In genomic region chr6:99026040-99026439, GRCm38 (mm10) we compare ENCODE assay signal across 8 mouse cellular contexts.
A peak's percentile ranks its signal among the peaks of the same experiment; 100 is the strongest.
DNase-seq lines count a peak whose midpoint lies in the region; ATAC-seq lines count a peak whose summit lies in the region.

No protein-coding gene starts in this region.

- no peaks in the 10 kb centered on the region for H3K9me3 ChIP-seq in heart, embryonic 11.5 days (replicated peaks; ENCODE audit: control insufficient read depth, low read length)
- no peaks in the 10 kb centered on the region for H3K9me3 ChIP-seq in hindbrain, embryonic 11.5 days (ENCODE audit: control insufficient read depth, low read length)
- no peaks in the 10 kb centered on the region for H3K9me3 ChIP-seq in midbrain, embryonic 14.5 days (ENCODE audit: control insufficient read depth, low read length)

- peaks cover 38% of the 10 kb centered on the region for H3K4me1 ChIP-seq in heart, embryonic 11.5 days (ENCODE audit: control insufficient read depth, insufficient read depth, low read length)
- H3K4me1 ChIP-seq in hindbrain, embryonic 11.5 days (replicated peaks; ENCODE audit: control insufficient read depth, insufficient read depth, low read length) = peaks cover 7% of the 10 kb centered on the region; the same call in 1 of the 2 replicates
- peaks cover 32% of the 10 kb centered on the region for H3K4me1 ChIP-seq in midbrain, embryonic 14.5 days (ENCODE audit: control insufficient read depth, insufficient read depth, low read length)

- intact Hi-C loops in left cerebral cortex, postnatal 36 days (cut with DNase I) = loop anchor here (5.0 to 10.0 kb wide), 2 partner anchors 496 to 501 kb away; partner anchors contain the start of gene Foxp1

- no peaks in the 10 kb centered on the region for H3K36me3 ChIP-seq in heart, embryonic 11.5 days (ENCODE audit: control insufficient read depth, insufficient read depth, low read length)
- H3K36me3 ChIP-seq in hindbrain, embryonic 11.5 days (ENCODE audit: control insufficient read depth, insufficient read depth, low read length) = no peaks in the 10 kb centered on the region
- no peaks in the 10 kb centered on the region for H3K36me3 ChIP-seq in midbrain, embryonic 14.5 days (ENCODE audit: control insufficient read depth, insufficient read depth, low read length)

- H3K9ac ChIP-seq in heart, embryonic 11.5 days (ENCODE audit: low read depth, low read length) = peak overlapping the region; percentile 34; the same call in 1 of the 2 replicates
- no peak overlapping the region for H3K9ac ChIP-seq in hindbrain, embryonic 11.5 days (ENCODE audit: low read depth, low read length)
- H3K9ac ChIP-seq in midbrain, embryonic 14.5 days (replicated peaks; ENCODE audit: low read length) = peak overlapping the region; percentile 1; the same call in 1 of the 2 replicates

- ATAC-seq in heart, embryonic 11.5 days (replicated peaks; ENCODE audit: insufficient number of reproducible peaks, low FRiP score, low TSS enrichment) = no peak
- no peak for ATAC-seq in hindbrain, embryonic 11.5 days (ENCODE audit: low FRiP score)
- ATAC-seq in midbrain, embryonic 14.5 days (ENCODE audit: low FRiP score, low TSS enrichment) = no peak

- no peak for DNase-seq in heart, adult 8-10 months (ENCODE audit: low spot score)
- peak; percentile 77 for DNase-seq in CD4-positive helper T cell, adult 2 months (ENCODE audit: low read depth, low spot score)
- DNase-seq in hindbrain, embryonic 11.5 days (ENCODE audit: low spot score) = no peak
- DNase-seq in midbrain, embryonic 14.5 days = no peak
- no peak for DNase-seq in left cerebral cortex, postnatal 36 days (ENCODE audit: low spot score in 2 of 2)
- DNase-seq in embryo, embryonic 9.5 days (ENCODE audit: extremely low spot score) = no peak
- no peak for DNase-seq in right cerebral cortex, postnatal 4 days

- H3K4me3 ChIP-seq in heart, embryonic 11.5 days (ENCODE audit: low read depth, low read length) = peak overlapping the region; percentile 36
- no peak overlapping the region for H3K4me3 ChIP-seq in hindbrain, embryonic 11.5 days (ENCODE audit: low read depth, low read length)
- H3K4me3 ChIP-seq in midbrain, embryonic 14.5 days (replicated peaks; ENCODE audit: low read depth, low read length) = peak overlapping the region; percentile 26

- H3K27me3 ChIP-seq in heart, embryonic 11.5 days (ENCODE audit: control insufficient read depth, insufficient read depth, low read length) = no peaks in the 10 kb centered on the region
- no peaks in the 10 kb centered on the region for H3K27me3 ChIP-seq in hindbrain, embryonic 11.5 days (ENCODE audit: control insufficient read depth, insufficient read depth, low read length)
- no peaks in the 10 kb centered on the region for H3K27me3 ChIP-seq in midbrain, embryonic 14.5 days (ENCODE audit: control insufficient read depth, insufficient read depth, low read length)

- peak overlapping the region; percentile 1; the same call in 1 of the 2 replicates for H3K27ac ChIP-seq in heart, embryonic 11.5 days (ENCODE audit: low read depth, low read length)
- no peak overlapping the region for H3K27ac ChIP-seq in hindbrain, embryonic 11.5 days (ENCODE audit: low read depth, low read length)
- peak overlapping the region; percentile 32; the same call in 1 of the 2 replicates for H3K27ac ChIP-seq in midbrain, embryonic 14.5 days (replicated peaks; ENCODE audit: low read depth, low read length)

- H3K4me2 ChIP-seq in heart, embryonic 11.5 days = peak overlapping the region; percentile 75
- peak overlapping the region; percentile 32 for H3K4me2 ChIP-seq in hindbrain, embryonic 11.5 days (replicated peaks; ENCODE audit: low read depth, low read length)
- H3K4me2 ChIP-seq in midbrain, embryonic 14.5 days (ENCODE audit: low read length) = peak overlapping the region; percentile 45

- WGBS in heart, embryonic 11.5 days (ENCODE audit: insufficient replicate concordance) = 37% methylated on average over 3 of the region's 3 CpGs
- 48% methylated on average over 3 of the region's 3 CpGs for WGBS in hindbrain, embryonic 11.5 days
- WGBS in midbrain, embryonic 14.5 days = 50% methylated on average over 3 of the region's 3 CpGs
